Mouse (Mus musculus): ENCODE data around the gene Palld.

GRCm38 (mm10) chr8:61626246-61626952 is 276.1 kb downstream of the Palld start:
- TF ChIP-seq CTCF (IDR thresholded peaks at IDR 0.05; ENCODE audit: low read depth, low read length): no peak
- no peak for TF ChIP-seq GATA1 (IDR thresholded peaks at IDR 0.05; ENCODE audit: borderline replicate concordance, low read length)
- no peak for TF ChIP-seq TAL1 (conservative IDR thresholded peaks at IDR 0.05; ENCODE audit: low read depth, low read length)
- TF ChIP-seq GATA2 (IDR thresholded peaks at IDR 0.05; ENCODE audit: borderline replicate concordance, low read depth, low read length): no peak
